Mouse (Mus musculus): ENCODE data around the gene Slc35c1. TPM values are rescaled to one million over a fixed set of nuclear protein-coding genes. Genes with fewer than 3 reads are reported as not detected.
"Not testable (repeated sequence)": the region's sequence is repeated elsewhere in the genome, so short reads cannot be mapped to it uniquely, and the experiment has no call there.

The Slc35c1 gene
- polyA plus RNA-seq, 1 experiment from 2014 or later: 24.3 TPM

DNA sequence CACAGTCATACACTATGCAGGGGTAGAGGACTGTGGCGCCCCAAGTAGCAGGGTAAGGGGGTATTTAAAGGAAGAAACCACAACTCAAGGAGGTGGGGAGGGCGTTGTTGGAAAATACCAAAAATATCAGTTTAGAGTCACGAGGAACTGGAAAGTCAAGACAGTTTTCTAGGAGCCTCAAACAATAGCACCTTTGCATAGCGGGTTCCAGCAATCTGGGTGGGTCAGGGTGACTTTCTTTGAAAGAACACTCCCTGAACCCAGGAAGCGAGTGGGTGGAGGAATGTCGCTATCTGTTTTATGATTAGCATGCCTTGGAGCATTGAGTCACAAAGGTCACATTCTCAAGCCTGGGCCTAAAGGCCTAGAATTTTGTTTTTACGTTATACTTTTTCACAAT, 16.2 kb upstream of the Slc35c1 start:
- not testable (repeated sequence) for DNase-seq (ENCODE audit: low spot score)

DNA sequence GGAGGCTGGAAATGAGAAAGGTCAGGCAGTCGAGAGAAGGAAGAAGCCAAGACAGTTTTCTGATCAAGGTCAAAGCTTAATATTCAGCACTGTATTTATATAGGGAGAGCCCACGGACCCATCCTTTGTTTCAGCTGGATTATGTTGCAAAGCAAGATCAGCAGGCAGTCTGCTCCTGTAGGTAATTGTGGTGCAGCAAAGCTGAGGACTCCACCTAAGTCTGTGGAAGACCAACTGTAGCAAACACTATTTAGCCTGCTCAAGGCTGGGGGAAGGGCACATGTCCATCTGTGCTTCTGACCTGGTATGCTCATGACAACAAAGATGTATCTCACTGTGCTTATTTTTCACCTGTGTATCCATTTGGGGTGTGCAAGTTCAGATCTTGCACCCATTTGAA, 15.4 kb upstream of the Slc35c1 start:
- DNase-seq (ENCODE audit: low spot score): no peak

DNA sequence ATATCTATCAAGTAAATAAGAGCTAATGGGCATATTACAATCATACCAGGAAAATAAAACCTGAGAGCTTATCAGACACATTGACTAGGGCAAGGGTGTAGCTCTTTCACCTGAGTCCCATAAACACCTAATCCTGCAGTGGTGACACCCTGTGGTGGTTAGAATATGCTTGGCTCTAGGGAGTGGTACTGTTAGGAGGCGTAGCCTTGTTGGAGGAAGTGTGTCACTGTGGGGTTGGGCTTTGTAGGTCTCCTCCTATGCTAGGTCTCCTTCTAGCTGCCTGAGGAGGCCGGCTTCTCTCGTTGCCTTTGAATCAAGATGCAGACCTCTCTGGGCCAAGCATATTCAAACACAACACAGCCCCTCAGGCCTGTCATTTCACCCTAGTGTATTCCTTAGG, 14.6 kb upstream of the Slc35c1 start:
- peak; percentile 15 for DNase-seq (ENCODE audit: low spot score)

DNA sequence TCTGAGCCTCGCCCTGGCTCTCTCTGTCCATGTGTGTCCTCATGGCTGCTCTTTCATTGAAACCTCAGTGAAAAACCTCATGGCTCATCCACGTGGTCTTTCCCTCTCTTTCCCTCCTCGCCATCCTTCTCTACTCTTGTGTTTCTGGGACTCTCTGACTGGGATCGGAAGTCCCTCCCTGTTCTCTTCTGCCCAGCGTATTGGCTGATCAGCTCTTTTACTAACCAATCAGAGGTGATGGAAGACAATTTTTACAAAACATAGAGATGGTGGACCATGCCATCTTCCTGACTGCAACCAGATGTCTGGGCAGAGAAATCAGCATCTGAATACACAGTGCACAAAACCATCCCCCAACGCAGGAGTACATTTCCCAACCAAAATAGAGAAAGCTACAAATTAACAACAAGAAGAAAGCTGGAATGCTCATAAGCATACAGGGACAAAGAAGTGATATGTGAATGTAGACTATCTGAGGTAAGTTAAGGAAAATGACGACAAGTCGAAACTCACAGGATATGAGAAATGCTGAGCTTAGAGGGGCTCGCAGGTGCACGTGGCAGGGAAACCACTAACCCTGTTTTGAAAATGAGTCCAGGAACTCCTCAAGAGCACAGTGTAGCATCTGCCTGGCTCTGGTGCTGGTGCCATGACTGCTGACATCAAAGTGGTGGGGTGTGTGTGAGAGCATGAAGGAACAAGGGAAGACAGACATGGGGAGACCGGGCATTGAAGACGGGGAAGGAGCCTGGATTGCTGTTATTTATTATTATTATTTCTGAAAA, 11.7 kb upstream of the Slc35c1 start:
- DNase-seq (ENCODE audit: low spot score): peak; percentile 81

DNA sequence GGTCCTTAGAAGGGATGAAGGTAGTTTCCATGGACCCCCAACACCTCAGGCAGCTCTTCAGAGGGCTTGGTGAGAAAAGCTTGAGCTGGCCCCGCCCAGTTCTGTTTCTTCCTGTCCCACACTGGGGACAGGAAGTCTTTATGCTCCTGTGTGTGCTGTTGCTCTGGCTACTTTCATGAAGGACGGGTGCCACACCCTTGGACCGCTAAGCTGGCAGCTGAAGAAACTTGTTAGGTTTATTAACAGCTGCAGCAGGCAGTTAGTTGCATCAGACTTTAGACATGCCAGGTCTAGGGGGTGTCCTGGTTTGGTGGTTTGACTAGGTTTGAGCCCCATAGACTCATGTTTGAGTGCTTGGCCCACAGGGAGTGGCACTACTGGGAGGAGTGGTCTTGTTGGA, 4.4 kb upstream of the Slc35c1 start:
- DNase-seq (ENCODE audit: low spot score): peak; percentile 23

DNA sequence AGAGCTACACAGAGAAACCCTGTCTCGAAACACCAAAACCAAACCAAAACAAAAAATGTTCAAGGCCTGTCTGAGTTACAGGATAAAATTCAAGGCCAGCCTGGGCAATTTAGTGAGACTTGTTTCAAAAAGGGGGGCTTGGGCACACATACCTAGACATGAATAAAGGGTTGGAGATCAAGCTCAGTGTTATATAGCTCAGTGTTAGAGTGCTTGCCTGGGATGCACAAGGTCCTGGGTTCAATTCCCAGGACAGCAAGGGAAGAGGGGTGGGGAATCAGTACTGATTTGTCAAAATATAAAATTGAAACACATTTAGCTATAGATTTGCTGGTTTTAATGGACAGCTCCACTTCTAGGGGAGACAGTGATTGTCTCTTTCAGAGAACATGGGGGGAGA, 877 bp upstream of the Slc35c1 start:
- no peak for DNase-seq (ENCODE audit: low spot score)

DNA sequence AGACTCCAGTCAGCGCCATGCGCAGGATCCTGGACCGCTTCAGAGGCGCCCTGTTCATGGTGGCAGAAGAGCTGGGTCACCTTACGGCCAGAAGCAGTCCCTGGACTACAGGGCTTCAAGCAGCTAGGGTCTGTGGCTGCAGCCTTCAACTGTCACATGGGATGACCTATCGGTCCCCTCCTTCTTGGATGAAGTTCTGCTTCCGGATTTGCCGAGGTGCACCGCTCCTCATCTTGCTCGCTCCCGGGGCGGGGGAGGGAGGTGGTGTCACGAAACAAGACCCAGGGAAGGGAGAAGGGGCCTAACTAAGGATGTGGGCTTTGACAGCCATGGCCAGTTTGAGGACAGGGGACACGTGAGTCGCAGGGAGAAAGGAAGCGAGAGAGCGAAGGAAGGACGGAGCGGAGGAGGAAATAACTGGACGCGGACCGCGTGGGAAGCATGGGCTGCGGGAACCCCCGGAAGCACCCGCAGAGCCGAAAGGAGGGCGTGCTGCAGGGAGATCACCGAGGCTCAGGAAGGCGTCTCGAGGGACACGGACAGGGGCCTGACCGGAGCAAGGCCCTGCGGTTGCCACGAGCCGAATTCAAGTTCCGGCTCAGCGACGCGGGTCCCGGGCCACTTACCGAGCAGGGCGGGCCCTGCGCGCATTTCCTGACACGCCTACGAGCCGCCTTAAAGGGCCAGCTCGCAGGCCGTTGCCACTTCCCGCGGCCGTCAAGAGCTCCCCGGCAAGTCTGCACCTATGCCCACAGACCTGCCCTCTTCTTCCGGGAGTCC, 1.0 kb downstream of the Slc35c1 start:
- DNase-seq (ENCODE audit: low spot score): peak; percentile 89

DNA sequence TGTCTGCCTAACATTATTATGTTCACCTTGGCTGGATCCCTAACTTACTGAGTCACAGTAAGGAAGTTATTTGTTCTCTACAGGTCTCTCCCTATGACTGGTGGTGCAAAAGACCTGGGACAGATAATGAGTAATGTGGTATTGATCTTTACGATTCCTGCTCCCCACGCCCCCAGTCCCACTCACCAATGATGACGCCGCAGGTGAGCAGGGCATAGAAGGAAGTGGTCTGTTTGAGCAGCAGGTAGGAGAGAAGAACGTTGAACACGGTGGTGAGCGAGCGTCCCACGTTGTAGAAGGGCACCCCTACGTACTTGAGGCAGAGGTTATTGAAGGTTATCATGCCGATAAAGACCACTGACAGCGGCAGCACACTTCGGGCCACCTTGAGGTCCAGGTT, 1.9 kb downstream of the Slc35c1 start:
- DNase-seq (ENCODE audit: low spot score): no peak

DNA sequence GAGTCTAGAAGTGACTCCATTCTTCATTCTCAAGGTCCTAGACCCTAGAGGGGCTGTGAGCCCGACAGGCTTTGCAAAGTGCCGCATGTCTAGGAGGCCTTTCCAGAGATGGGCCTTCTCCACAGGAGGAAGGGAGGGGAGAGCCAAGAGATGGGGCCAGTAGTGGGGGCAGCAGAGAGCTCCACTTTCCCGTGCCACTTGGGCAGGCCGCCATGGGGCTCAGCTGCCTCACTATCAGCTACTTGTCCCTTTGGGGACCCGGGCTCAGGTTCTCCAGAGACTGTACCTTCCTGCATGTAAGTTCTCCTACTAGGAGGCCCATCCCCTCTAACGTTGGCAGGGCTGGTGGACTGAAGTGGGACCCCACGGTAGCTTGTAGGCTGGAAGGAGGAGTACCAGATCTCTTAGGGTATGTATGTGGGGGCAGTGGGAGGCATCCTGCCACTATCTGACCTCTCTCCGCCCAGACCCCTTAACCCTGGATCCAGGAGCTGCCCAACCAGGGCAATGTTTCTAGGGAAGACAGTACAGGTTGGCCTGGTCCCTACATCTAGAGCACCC, 3.3 kb downstream of the Slc35c1 start:
- DNase-seq (ENCODE audit: low spot score): no peak

DNA sequence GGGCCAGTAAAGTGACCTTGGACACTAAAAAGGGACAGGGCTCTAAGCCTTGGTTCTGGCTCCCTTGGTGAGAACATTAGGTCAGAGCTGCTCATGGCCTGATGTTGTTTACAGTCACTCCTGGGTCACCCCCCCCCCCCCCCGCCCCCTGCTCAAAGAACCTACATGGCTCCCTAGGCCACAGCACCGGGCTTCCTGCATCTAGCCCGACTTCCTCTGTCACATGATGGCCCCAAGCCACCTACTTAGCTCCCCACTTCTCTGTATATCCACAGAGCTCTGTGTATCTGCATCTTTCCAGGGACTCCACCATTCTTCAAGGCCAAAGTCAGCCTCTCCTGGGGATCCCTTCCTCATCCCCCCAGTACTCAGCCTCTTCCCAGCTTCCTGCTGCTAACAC, 4.6 kb downstream of the Slc35c1 start:
- DNase-seq (ENCODE audit: low spot score): peak; percentile 31

DNA sequence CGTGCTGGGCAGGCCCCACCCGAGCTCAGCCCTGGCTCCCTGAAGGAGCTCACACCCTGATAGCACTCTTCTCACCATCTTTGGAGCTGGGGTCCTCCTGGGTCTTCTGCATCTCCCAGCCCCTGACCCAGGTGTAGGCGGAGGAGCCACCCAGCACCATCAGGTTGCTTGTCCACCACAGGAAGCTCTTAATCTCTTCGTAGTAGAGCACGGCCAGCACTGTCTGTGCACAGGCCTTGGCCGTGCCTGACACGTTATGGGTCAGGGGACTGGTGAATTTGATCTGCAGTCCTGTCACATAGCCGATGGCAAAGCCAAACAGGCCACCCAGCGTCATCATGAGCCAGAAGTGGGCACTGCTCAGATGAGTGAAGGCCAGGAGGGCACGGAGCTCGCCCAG, 6.2 kb downstream of the Slc35c1 start:
- DNase-seq (ENCODE audit: low spot score): no peak

DNA sequence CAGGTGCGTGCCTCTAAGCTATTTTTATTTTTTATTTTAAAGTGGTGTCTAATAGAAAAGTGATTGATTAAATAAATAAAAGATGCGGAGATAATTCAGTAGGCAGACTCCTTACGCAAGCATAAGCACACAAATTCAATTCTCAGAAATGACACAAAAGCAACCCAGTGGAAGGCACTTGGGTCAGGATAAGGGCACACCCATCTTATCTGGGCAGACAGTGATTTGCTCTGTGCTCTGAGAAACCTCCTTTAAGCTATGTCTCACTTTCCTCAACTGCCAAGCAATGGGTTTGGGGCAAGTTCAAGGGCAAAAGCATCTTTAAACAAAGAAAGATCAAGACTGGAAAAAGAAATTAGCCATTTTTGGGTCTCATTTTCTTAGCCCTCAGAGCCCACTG, 9.2 kb downstream of the Slc35c1 start:
- no peak for DNase-seq (ENCODE audit: low spot score)

DNA sequence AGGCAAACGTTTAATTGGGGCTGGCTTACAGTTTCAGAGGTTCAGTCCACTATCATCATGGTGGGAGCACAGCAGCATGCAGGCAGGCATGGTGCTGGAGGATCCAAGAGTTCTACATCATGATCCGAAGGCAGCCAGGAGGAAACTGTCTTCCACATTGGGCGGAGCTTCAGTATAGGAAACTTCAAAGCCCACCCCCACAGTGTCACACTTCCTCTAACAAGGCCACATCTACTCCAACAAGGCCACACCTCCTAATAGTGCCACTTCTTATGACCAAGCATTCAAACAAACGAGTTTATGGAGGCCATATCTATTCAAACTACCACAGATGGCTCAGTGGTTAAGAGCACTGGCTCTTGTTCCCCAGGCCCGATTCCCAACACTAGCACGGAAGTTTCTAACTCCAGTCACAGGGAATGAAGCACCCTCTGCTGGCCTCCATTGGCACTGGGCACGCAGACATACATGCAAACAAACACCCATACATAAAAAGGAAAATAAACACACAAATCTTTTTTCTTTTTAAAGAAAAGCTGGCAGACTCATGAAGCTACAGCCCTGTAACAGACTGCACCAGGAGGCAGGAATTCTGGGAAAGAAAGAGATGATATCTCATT, 13.1 kb downstream of the Slc35c1 start:
- DNase-seq (ENCODE audit: low spot score): no peak

DNA sequence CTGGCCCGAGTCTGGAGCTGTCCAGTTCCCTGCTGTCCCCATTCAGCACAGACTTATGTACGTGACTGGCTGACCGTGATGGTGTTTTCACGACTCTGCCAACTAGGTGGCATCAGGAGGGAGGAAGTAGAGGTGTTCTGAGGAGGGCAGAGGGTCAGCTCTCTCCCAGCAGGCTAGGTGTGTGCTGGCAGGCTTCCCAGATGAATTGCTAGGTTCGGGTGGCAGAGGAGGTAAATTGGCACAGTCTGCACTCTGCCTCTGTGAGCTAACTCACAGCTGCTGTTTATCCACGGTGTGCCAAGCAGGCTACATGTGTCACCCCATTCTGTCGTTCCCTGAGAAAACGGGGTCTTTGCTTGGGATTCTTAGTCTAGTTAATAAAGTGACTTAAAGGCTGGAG, 13.7 kb downstream of the Slc35c1 start:
- DNase-seq (ENCODE audit: low spot score): no peak

DNA sequence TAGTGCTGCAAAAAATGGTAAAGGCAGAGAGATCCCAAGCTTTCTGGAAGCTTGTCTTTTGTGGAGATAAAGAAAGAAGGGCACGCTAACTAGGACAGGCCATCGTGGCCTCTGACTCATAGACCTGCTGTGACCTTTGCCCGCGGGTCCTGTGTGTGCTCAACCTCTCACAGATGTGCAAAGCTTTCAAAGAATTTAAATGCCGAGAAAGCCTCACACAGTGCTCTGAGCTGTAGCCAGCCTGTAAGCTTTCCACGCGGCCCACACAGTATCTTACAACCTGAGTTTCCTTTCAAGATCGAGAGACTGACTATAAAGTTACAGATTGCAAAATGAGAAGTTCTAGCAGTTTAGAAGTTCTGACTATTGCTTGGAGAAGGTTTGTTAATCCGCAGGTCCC, 14.4 kb downstream of the Slc35c1 start:
- no peak for DNase-seq (ENCODE audit: low spot score)

DNA sequence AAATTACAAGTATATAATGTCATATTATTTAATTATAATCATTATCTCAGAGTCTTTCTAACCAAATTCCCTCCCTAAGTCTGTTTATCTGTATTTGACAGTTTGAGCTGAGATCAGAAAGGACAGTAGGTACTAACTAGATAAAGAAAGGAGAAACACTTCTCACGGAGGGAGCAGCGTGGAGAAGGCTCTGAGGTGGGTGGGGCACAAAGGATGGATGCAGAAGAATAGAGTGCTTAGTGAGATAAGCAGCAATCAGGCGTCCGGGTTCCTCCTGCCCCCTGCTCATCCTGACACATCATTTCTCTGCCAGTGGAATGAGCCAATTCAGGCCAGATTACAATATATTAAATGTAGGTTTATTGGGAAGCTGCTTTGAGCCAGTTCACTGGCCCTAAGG, 16.0 kb downstream of the Slc35c1 start:
- no peak for DNase-seq (ENCODE audit: low spot score)

DNA sequence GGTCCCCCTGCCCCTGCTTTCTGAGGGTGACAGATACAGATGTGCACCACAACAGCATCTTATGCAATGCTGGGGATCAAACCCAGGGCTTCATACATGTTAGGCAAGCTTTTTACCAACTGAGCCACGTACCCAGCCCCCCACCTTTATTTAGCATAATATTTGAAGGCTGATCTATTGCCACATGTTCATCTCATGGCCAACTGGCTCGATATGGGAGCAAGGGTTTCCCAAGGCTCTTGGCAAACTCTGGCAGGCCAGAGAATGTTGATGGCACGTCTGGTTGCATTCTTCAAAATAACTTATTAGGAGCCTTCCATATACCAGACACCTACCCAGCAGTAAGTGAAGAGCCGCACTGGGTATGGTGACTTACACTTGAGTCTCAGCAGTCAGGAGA, 17.0 kb downstream of the Slc35c1 start:
- DNase-seq (ENCODE audit: low spot score): no peak

DNA sequence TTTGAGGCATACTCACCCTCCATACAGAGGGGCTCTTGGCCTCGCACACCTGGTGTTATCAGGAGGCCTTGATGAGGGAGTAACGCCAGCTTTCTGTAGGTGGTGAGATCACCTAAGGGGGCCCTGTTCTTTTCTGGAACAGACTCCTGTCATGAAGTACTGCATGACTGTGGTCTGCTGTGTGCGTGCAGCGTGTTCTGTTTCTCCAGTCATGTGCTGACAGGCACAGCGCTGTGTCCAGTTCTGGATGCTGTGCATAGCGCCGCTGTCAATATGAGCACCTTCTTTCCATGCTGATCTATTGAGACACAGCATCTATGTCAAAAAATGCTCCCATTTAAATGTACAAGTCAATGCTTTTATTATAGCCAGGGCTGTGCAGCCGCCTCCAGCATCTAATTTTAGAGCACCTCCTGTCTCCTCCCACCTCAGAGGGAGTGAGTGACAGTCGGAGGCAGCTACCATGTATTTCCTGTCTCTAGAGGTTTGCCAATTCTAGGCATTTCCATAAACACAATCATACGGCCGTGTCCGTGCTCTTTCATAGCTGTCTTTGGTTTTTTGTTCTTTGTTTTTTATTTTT, 17.8 kb downstream of the Slc35c1 start:
- peak; percentile 47 for DNase-seq (ENCODE audit: low spot score)

DNA sequence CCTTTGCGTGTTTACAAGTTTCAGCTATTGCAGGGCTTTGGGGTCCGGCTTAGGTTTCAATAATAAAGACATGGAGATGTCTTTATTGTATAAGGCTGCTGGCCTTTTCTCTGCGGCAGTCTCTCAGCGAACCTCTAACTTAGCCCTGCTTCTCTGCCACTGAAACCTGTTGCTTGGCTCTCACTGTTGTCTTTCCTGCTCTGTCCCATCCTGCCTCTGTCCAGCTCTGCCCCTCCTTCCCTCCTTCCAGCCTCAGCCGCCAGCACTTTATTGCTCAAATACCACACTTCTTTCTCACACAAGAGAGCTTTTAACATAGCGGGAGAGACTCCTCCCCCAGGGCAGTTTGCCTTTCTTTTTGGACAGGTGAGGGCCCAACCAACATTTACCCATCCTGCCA, 19.9 kb downstream of the Slc35c1 start:
- DNase-seq (ENCODE audit: low spot score): no peak

DNA sequence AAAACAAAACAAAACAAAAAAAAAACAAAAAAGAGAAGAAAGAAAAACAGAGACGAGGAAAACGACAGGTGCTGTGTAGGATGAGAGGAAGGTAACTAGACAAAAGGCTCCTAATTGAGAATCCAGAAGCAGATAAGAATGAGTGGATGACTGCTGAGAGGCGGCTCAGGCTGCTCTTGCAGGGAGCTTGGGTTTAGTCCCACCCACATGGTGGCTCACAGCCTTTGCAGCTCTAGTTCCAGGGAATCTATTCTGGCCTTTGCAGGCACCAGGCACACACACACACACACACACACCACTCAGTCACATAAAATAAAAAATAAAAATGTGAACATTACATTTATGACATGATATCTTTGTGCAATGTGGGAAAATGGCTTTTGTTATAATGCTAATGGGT, 21.8 kb downstream of the Slc35c1 start:
- DNase-seq (ENCODE audit: low spot score): no peak

DNA sequence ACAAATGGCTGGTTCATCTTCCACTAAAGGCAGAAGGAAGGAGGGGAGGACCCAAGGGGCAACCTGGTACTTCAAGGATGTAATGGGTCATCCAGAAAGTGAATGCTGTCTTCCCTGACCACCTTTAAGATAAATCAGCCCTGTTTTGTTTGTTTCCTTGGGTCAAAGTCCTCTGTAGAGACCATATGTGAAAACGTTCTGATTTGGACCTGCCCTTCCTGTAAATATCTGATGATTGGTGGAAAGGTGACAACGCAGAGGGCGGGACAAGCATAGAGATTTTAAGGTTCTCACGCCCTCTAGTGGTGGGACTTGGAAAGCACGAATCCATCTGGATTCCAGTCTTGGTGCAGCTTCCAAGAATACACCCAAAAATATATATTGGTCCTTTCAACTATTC, 22.5 kb downstream of the Slc35c1 start:
- peak; percentile 82 for DNase-seq (ENCODE audit: low spot score)

DNA sequence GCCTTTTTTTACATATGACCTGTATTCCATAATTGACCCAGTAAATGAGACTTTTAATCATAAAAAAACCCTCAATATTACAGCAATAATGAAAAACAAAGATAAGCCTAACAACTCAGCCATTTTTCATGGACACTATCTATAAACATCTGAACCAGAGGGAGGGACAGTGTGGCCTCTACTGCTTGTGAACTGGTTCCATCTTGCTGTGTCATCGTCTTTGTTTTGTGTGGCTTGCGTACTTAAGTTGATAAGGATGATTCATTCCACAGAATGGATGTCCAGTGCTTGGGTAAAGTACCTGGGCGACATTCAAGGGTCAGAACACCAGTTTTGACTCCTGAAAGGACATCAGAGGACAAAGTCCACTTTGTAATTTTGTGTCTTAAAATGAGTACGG, 23.0 kb downstream of the Slc35c1 start:
- no peak for DNase-seq (ENCODE audit: low spot score)
